Mouse (Mus musculus) megakaryocyte progenitor cell, adult 5-6 weeks (primary cell): ENCODE measurements at regions not wholly inside any gene's neighbourhood (a gene's known extent, or its start where the extent isn't known, plus 50 kb on each side); places are given as distances from the start of the nearest gene placed in this dataset.
"Not testable (repeated sequence)": the region's sequence is repeated elsewhere in the genome, so short reads cannot be mapped to it uniquely, and the experiment has no call there.

ENCODE experiments used
- ATAC-seq: replicated peaks from 2 replicates; pipeline ENCODE4 v1.8.0; 2016; ENCODE audit warnings: mild to moderate bottlenecking, moderate TSS enrichment, inconsistent platforms; ENCODE audit not compliant: poor library complexity

- ATAC-seq: peak; percentile 94
These were observed 476.1 kb upstream of the Olfr161 start for GRCm38 (mm10) chr16:3114473-3115335.

DNA sequence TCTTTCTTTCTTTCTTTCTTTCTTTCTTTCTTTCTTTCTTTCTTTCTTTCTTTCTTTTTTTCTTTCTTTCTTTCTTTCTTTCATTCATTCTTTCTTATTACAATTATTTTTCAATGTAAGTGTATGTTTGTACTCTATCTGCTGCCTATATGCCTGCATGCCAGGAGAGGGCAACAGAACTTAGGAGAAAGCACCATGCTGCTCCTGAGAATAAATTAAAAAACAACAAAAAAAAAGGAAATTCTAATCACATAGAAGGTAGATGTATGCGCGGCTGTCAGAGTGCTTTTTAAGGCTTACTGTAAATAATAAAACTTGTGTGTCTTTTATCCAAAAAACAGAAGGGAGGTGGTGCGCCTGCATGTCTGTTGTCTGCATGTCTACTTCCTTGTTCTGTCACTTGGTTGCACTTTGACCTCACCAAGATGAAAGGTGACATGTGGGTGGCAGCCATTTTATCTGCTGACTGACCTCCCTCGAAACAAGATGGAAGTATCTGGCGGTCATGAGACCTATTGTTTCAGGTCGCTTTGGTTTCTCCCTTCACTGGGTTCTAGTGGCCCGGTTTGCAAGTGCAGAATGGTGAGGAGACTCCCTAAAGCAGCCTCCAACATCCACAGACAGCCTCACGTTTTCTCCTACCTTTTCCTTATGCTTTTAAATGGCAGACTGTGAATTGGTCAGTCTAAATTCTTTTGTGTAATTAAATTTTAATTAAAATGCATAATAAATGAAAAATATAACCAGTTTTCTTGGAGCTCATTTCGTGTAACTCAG, 475.3 kb upstream of the Olfr161 start:
- 0 out of 2 replicates have a peak, but pooled peaks have one; percentile 33 for ATAC-seq

DNA sequence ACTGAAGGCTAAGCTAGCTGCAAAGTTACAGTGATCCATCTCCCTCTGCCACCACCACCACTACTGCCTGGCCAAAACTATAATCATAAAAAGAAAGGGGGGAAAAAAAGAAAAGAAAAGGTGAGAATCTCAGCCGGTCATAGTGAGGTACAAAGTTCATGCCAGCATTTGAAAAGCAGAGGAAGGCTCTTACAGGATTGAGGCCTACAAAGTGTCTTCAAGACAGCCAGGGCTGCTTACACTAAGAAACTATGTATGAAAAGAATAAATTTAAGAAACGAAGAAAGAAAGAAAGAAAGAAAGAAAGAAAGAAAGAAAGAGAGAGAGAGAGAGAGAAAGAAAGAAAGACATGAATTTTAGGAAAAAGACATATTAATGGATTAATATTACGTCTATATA, 474.7 kb upstream of the Olfr161 start:
- ATAC-seq: not testable (repeated sequence)

- not testable (repeated sequence) for ATAC-seq
These were observed 469.6 kb upstream of the Olfr161 start for GRCm38 (mm10) chr16:3121216-3121615.

DNA sequence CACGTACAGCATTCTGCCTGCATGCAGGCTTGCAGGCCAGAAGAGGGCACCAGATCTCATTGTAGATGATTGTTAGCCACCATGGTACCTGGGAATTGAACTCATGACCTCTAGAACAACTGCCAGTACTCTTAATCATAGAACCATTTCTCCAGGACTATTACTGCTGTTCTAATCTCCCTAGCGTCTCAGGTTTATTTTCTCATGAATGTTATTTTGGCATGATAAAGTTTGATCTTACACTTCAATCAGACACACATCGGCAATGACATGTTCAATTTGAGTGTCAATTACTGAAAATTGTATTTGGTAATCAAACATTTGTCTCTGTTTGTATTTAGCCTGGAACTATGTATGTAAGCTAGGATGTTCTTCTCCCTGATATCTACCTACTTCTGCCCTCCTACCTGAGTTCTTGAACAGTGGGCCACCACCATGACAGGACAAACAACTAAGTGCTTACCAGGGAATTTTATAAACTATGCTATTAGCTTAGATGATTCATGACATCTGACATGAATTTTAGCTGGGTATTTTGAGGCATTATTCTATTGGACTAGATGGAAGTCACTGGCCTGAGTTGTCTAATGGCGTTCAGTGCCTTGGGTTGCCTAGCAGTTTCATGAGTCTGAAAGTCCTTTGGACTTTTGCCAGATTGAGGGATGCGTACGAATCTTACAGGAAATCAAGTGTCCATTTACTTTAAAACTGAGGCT, 468.5 kb upstream of the Olfr161 start:
- ATAC-seq: not testable (repeated sequence)

- ATAC-seq: peak; percentile 100
These were observed 467.9 kb upstream of the Olfr161 start for GRCm38 (mm10) chr16:3122861-3123477.

- ATAC-seq: not testable (repeated sequence)
These were observed 463.5 kb upstream of the Olfr161 start for GRCm38 (mm10) chr16:3127317-3127716.
